Mouse (Mus musculus) MEL (cell line): Measurements from ENCODE around the gene Ilf3.

Experiments
- CTCF ChIP-seq, 3 experiments: IDR thresholded peaks in 2 of 3; conservative IDR thresholded peaks in 1 of 3; 2 replicates each; pipeline ENCODE4 v1.5.1; 2011 to 2012; ENCODE audit warnings: low read length in 3 of 3, low read depth in 2 of 3, mild to moderate bottlenecking in 2 of 3, improper control_type of control experiment in 1 of 3, inconsistent platforms in 1 of 3, mixed read lengths in 1 of 3, moderate library complexity in 1 of 3; ENCODE audit not compliant: control insufficient read depth in 1 of 3, insufficient read depth in 1 of 3, poor library complexity in 1 of 3, severe bottlenecking in 1 of 3
- MAFK ChIP-seq: IDR thresholded peaks from 2 replicates; pipeline ENCODE4 v1.6.1; 2011; ENCODE audit warnings: low read depth, mild to moderate bottlenecking, low read length, improper control_type of control experiment, borderline replicate concordance
- POLR2A ChIP-seq, 2 experiments: IDR thresholded peaks; 2 replicates each; pipeline ENCODE4 v1.6.1; 2011 to 2012; ENCODE audit warnings: low read length in 2 of 2, mild to moderate bottlenecking in 2 of 2, control low read depth in 1 of 2, improper control_type of control experiment in 1 of 2, low read depth in 1 of 2, moderate library complexity in 1 of 2; ENCODE audit not compliant: control insufficient read depth in 1 of 2, insufficient read depth in 1 of 2, poor library complexity in 1 of 2
- RCOR1 ChIP-seq: IDR thresholded peaks from 2 replicates; pipeline ENCODE4 v1.6.1; 2012; ENCODE audit warnings: low read depth, mild to moderate bottlenecking, inconsistent platforms, low read length, improper control_type of control experiment

GRCm38 (mm10) chr9:21430724-21431123 is 63.1 kb downstream of the Ilf3 start:
- TF ChIP-seq CTCF (IDR thresholded peaks at IDR 0.05 in 2 of 3, conservative IDR thresholded peaks at IDR 0.05 in 1 of 3; ENCODE audit: control insufficient read depth in 1 of 3, insufficient read depth in 1 of 3, low read depth in 2 of 3, low read length in 3 of 3, poor library complexity in 1 of 3, severe bottlenecking in 1 of 3) (no peak), MAFK (no peak), RCOR1 (no peak), POLR2A (IDR thresholded peaks at IDR 0.05; ENCODE audit: control insufficient read depth in 1 of 2, insufficient read depth in 1 of 2, low read depth in 1 of 2, low read length in 2 of 2, poor library complexity in 1 of 2) (no peak)
